Mouse (Mus musculus): ENCODE data around the gene Phb2. TPM values are rescaled to one million over a fixed set of nuclear protein-coding genes. Genes with fewer than 3 reads are reported as not detected.

Phb2 gene
- polyA plus RNA-seq, 1 experiment from 2014 or later, result 353 TPM

GRCm38 (mm10) chr6:124688151-124688758, 23.9 kb upstream of the Phb2 start:
- Histone ChIP-seq H3K4me3 (ENCODE audit: low read depth, low read length) (no peak overlapping the region), H3K9me3 (ENCODE audit: control insufficient read depth, low read length) (no peaks in the 10 kb centered on the region), H3K36me3 (ENCODE audit: control insufficient read depth, insufficient read depth, low read length) (no peaks in the 10 kb centered on the region), H3K4me1 (ENCODE audit: control insufficient read depth, insufficient read depth, low read length) (no peaks in the 10 kb centered on the region), H3K27ac (ENCODE audit: low read depth, low read length) (no peak overlapping the region), H3K27me3 (ENCODE audit: control insufficient read depth, insufficient read depth, low read length) (no peaks in the 10 kb centered on the region), H3K9ac (ENCODE audit: low read length) (no peak overlapping the region), H3K4me2 (no peak overlapping the region)
- 86% methylated on average over 8 of the region's 8 CpGs for WGBS
- peak; percentile 31 for DNase-seq (ENCODE audit: low spot score, missing footprints)
- no peak for ATAC-seq (ENCODE audit: low FRiP score)

- WGBS, result 92% methylated on average over 3 of the region's 3 CpGs
- DNase-seq (ENCODE audit: low spot score, missing footprints), result no peak
- no peak overlapping the region for H3K27ac ChIP-seq (ENCODE audit: low read depth, low read length)
- no peaks in the 10 kb centered on the region for H3K36me3 ChIP-seq (ENCODE audit: control insufficient read depth, insufficient read depth, low read length)
- ATAC-seq (ENCODE audit: low FRiP score), result no peak
- no peaks in the 10 kb centered on the region for H3K27me3 ChIP-seq (ENCODE audit: control insufficient read depth, insufficient read depth, low read length)
- no peak overlapping the region for H3K9ac ChIP-seq (ENCODE audit: low read length)
- no peaks in the 10 kb centered on the region for H3K4me1 ChIP-seq (ENCODE audit: control insufficient read depth, insufficient read depth, low read length)
- no peak overlapping the region for H3K4me2 ChIP-seq
- H3K9me3 ChIP-seq (ENCODE audit: control insufficient read depth, low read length), result no peaks in the 10 kb centered on the region
- no peak overlapping the region for H3K4me3 ChIP-seq (ENCODE audit: low read depth, low read length)
Measured at GRCm38 (mm10) chr6:124689011-124689410, 23.1 kb upstream of the Phb2 start.

- no peak overlapping the region for H3K9ac ChIP-seq (ENCODE audit: low read length)
- H3K27me3 ChIP-seq (ENCODE audit: control insufficient read depth, insufficient read depth, low read length), result no peaks in the 10 kb centered on the region
- no peaks in the 10 kb centered on the region for H3K9me3 ChIP-seq (ENCODE audit: control insufficient read depth, low read length)
- no peak overlapping the region for H3K27ac ChIP-seq (ENCODE audit: low read depth, low read length)
- ATAC-seq (ENCODE audit: low FRiP score) (no peak), DNase-seq (ENCODE audit: low spot score, missing footprints) (peak; percentile 75)
- H3K4me3 ChIP-seq (ENCODE audit: low read depth, low read length), result no peak overlapping the region
- H3K36me3 ChIP-seq (ENCODE audit: control insufficient read depth, insufficient read depth, low read length), result no peaks in the 10 kb centered on the region
- H3K4me1 ChIP-seq (ENCODE audit: control insufficient read depth, insufficient read depth, low read length), result no peaks in the 10 kb centered on the region
- 98% methylated on average over 3 of the region's 3 CpGs for WGBS
- no peak overlapping the region for H3K4me2 ChIP-seq
Measured at GRCm38 (mm10) chr6:124690517-124690916, 21.6 kb upstream of the Phb2 start.

- H3K36me3 ChIP-seq (ENCODE audit: control insufficient read depth, insufficient read depth, low read length), result no peaks in the 10 kb centered on the region
- H3K9ac ChIP-seq (ENCODE audit: low read length), result no peak overlapping the region
- no peaks in the 10 kb centered on the region for H3K27me3 ChIP-seq (ENCODE audit: control insufficient read depth, insufficient read depth, low read length)
- DNase-seq (ENCODE audit: low spot score, missing footprints), result peak; percentile 59
- no peak overlapping the region for H3K4me3 ChIP-seq (ENCODE audit: low read depth, low read length)
- ATAC-seq (ENCODE audit: low FRiP score), result no peak
- H3K4me1 ChIP-seq (ENCODE audit: control insufficient read depth, insufficient read depth, low read length), result no peaks in the 10 kb centered on the region
- H3K4me2 ChIP-seq, result no peak overlapping the region
- no peak overlapping the region for H3K27ac ChIP-seq (ENCODE audit: low read depth, low read length)
- 85% methylated on average over 15 of the region's 15 CpGs for WGBS
- H3K9me3 ChIP-seq (ENCODE audit: control insufficient read depth, low read length), result no peaks in the 10 kb centered on the region
Measured at GRCm38 (mm10) chr6:124693243-124693981, 18.7 kb upstream of the Phb2 start.

- Histone ChIP-seq H3K9ac (ENCODE audit: low read length) (no peak overlapping the region), H3K36me3 (ENCODE audit: control insufficient read depth, insufficient read depth, low read length) (no peaks in the 10 kb centered on the region), H3K27me3 (ENCODE audit: control insufficient read depth, insufficient read depth, low read length) (no peaks in the 10 kb centered on the region), H3K4me1 (ENCODE audit: control insufficient read depth, insufficient read depth, low read length) (no peaks in the 10 kb centered on the region), H3K4me3 (ENCODE audit: low read depth, low read length) (no peak overlapping the region), H3K27ac (ENCODE audit: low read depth, low read length) (no peak overlapping the region), H3K9me3 (ENCODE audit: control insufficient read depth, low read length) (no peaks in the 10 kb centered on the region), H3K4me2 (no peak overlapping the region)
- 83% methylated on average over 15 of the region's 15 CpGs for WGBS
- ATAC-seq (ENCODE audit: low FRiP score) (no peak), DNase-seq (ENCODE audit: low spot score, missing footprints) (peak; percentile 53)
Measured at GRCm38 (mm10) chr6:124694166-124694955, 17.8 kb upstream of the Phb2 start.

- Histone ChIP-seq H3K9me3 (ENCODE audit: control insufficient read depth, low read length) (no peaks in the 10 kb centered on the region), H3K36me3 (ENCODE audit: control insufficient read depth, insufficient read depth, low read length) (no peaks in the 10 kb centered on the region; the same call in 1 of the 2 replicates), H3K4me2 (no peak overlapping the region), H3K27ac (ENCODE audit: low read depth, low read length) (no peak overlapping the region), H3K4me1 (ENCODE audit: control insufficient read depth, insufficient read depth, low read length) (no peaks in the 10 kb centered on the region), H3K9ac (ENCODE audit: low read length) (no peak overlapping the region), H3K27me3 (ENCODE audit: control insufficient read depth, insufficient read depth, low read length) (no peaks in the 10 kb centered on the region), H3K4me3 (ENCODE audit: low read depth, low read length) (no peak overlapping the region)
- ATAC-seq (ENCODE audit: low FRiP score) (no peak), DNase-seq (ENCODE audit: low spot score, missing footprints) (peak; percentile 39)
- WGBS, result 90% methylated on average over 7 of the region's 7 CpGs
Measured at GRCm38 (mm10) chr6:124696441-124697150, 15.5 kb upstream of the Phb2 start.

GRCm38 (mm10) chr6:124698751-124699150, 13.4 kb upstream of the Phb2 start:
- no peak for DNase-seq (ENCODE audit: low spot score, missing footprints)
- ATAC-seq (ENCODE audit: low FRiP score), result no peak
- no peak overlapping the region for H3K9ac ChIP-seq (ENCODE audit: low read length)
- no peak overlapping the region for H3K27ac ChIP-seq (ENCODE audit: low read depth, low read length)
- H3K4me3 ChIP-seq (ENCODE audit: low read depth, low read length), result no peak overlapping the region
- no peak overlapping the region for H3K4me2 ChIP-seq
- H3K36me3 ChIP-seq (ENCODE audit: control insufficient read depth, insufficient read depth, low read length), result peaks cover 4% of the 10 kb centered on the region
- no peaks in the 10 kb centered on the region for H3K4me1 ChIP-seq (ENCODE audit: control insufficient read depth, insufficient read depth, low read length)
- 86% methylated on average over 6 of the region's 6 CpGs for WGBS
- H3K27me3 ChIP-seq (ENCODE audit: control insufficient read depth, insufficient read depth, low read length), result no peaks in the 10 kb centered on the region
- H3K9me3 ChIP-seq (ENCODE audit: control insufficient read depth, low read length), result no peaks in the 10 kb centered on the region

- 79% methylated on average over 4 of the region's 4 CpGs for WGBS
- ATAC-seq (ENCODE audit: low FRiP score), result no peak
- H3K36me3 ChIP-seq (ENCODE audit: control insufficient read depth, insufficient read depth, low read length), result peaks cover 9% of the 10 kb centered on the region
Measured at GRCm38 (mm10) chr6:124699366-124699765, 12.8 kb upstream of the Phb2 start.

More at GRCm38 (mm10) chr6:124699366-124699765, 12.8 kb upstream of the Phb2 start:
- Histone ChIP-seq H3K4me1 (ENCODE audit: control insufficient read depth, insufficient read depth, low read length) (no peaks in the 10 kb centered on the region), H3K9ac (ENCODE audit: low read length) (no peak overlapping the region), H3K4me3 (ENCODE audit: low read depth, low read length) (no peak overlapping the region), H3K4me2 (no peak overlapping the region), H3K27me3 (ENCODE audit: control insufficient read depth, insufficient read depth, low read length) (no peaks in the 10 kb centered on the region), H3K27ac (ENCODE audit: low read depth, low read length) (no peak overlapping the region), H3K9me3 (ENCODE audit: control insufficient read depth, low read length) (no peaks in the 10 kb centered on the region)
- DNase-seq (ENCODE audit: low spot score, missing footprints), result peak; percentile 78

Measured in midbrain, embryonic 11.5 days (tissue).